Mouse (Mus musculus) heart, embryonic 10.5 days (tissue): ENCODE results near the gene Pgpep1l. TPM values are rescaled to one million over a fixed set of nuclear protein-coding genes. Genes with fewer than 3 reads are reported as not detected.

ENCODE experiments used
- polyA plus RNA-seq: library from polyadenylated mRNA; unstranded; fragments of >200 nt; fragmentation: Nextera tagmentation; extraction: Ambion mirVana; gene quantifications from 2 replicates; pipeline ENCODE4 v1.2.1, GENCODE M21; 2016

Gene Pgpep1l
- polyA plus RNA-seq, 1 experiment from 2014 or later, result not detected

Other genes starting within 250 kb of the Pgpep1l start
- gene Fam169b, start 9.6 kb upstream of the Pgpep1l start, polyA plus RNA-seq, result 0.19 and 0.28 TPM in 2 replicates